Mouse (Mus musculus) yolk sac, embryonic 10.5 days (tissue): ENCODE results near the gene Gadd45b.
A peak's percentile ranks its signal among the peaks of the same experiment; 100 is the strongest.

Experiments used
- DNase-seq: peaks from one replicate; pipeline ENCODE4 v3.0.0-alpha.2; 2017; ENCODE audit warnings: low spot score

The Gadd45b gene

GRCm38 (mm10) chr10:80909375-80910162, 20.3 kb upstream of the Gadd45b start:
- no peak for DNase-seq

- DNase-seq = no peak
Measured at GRCm38 (mm10) chr10:80911354-80911753, 18.5 kb upstream of the Gadd45b start.

DNA sequence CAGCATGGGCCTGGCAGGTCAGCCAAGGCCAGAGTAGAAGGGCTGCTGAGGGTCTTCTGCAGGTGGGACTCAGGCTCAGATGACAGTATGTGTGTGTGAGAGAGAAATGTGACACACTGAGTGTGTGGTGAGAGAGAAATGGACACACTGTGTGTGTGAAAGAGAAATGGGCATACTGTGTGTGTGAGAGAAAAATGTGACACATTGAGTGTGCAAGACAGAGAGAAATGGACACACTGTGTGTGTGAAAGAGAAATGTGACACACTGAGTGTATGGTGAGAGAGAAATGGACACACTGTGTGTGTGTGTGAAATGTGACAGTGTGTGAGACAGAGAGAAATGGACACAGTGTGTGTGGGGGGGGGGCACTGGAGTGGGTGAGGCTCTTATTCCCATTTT, 18.0 kb upstream of the Gadd45b start:
- no peak for DNase-seq

- no peak for DNase-seq
Measured at GRCm38 (mm10) chr10:80913364-80914011, 16.4 kb upstream of the Gadd45b start.

- no peak for DNase-seq
Measured at GRCm38 (mm10) chr10:80914253-80914656, 15.6 kb upstream of the Gadd45b start.

DNA sequence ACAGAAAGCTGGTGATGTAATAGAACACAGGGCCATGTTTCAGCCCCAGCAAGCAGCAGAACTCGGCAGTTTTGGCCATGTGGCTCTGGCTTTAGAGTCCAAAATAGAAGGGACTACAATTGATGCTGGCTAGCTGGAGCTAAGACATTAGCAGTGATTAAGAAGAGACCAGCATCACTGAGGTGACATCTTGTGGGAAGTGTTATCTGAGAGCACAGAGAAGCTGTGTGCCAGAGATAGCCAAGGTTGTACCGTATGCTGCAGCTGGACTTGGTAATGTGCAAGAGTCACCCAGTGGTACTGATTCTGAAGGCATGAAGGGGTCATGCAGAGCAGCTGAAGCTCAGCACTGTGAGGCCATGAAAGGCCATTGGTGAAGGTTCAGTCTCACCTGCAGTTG, 14.6 kb upstream of the Gadd45b start:
- no peak for DNase-seq

GRCm38 (mm10) chr10:80915736-80916135, 14.1 kb upstream of the Gadd45b start:
- DNase-seq = no peak

DNA sequence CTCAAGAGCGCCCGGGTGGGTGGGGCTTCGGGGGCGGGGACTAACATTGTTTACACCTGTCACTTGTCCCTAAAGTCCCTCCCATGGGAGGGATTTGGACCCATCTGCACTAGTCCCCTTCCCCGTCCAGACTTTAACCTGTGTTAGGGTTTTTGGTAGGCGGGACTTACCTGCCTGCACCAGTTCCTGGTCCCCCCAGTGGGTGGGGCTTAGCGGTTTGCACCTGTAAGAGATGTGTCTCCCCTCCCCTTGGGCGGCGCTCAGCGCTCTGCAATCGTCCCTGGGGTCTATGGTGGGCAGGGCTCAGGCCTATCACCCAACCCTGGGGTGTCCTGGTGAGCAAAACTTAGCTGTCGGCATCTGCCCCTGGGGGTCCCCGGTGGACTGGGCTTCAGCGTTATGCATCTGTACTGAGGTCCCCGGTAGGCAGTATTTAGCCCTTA, 12.5 kb upstream of the Gadd45b start:
- DNase-seq = peak; percentile 85

- peak; percentile 59 for DNase-seq
Measured at GRCm38 (mm10) chr10:80917779-80918434, 12.0 kb upstream of the Gadd45b start, which contains the start of gene Lmnb2. Lmnb2 (minus strand) TSS chr10:80918245.

DNA sequence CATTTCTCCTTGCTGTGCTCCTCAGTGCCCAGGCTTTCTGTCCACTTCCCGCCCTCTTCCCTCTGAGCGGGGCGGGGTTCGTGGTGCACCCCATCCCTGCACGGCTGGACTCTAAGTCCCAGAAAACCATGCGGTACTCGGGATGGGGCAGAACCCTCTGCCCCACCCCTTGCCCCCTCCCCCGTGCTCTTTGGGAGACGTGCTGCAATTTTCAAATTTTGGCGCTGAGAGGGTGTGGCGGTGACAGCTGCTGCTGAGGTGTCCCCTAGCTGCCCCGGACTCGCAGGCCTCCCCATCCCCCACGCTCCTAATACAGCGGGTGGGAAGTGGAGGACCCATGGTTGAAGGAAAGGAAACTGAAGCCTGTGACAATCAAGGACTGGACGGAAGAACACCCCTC, 8.0 kb upstream of the Gadd45b start:
- DNase-seq = no peak

- no peak for DNase-seq
Measured at GRCm38 (mm10) chr10:80925472-80925871, 4.4 kb upstream of the Gadd45b start.

GRCm38 (mm10) chr10:80928586-80929298, 1.1 kb upstream of the Gadd45b start:
- peak; percentile 86 for DNase-seq

GRCm38 (mm10) chr10:80930361-80931152, 684 bp downstream of the Gadd45b start:
- no peak for DNase-seq

- no peak for DNase-seq
Measured at GRCm38 (mm10) chr10:80931153-80931671, 1.3 kb downstream of the Gadd45b start.

DNA sequence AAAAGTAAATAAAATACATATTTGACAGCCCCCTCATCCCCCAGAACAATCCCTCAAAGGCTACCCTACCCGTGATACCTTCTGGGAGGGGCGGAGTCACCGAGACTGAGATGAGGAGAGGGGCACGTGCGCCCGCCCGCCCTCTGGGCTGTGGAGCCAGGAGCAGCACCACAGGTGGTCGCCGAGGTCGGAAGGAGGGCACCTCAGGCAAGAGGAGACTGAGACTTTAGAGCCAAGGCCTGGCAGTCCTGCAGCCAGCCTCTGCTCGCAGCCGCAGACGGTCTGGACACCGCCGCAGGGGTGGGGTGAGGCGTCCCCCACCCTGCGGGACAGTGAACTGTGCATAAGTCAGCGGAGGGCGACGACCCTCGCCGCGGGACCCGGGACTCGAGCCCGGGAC, 1.8 kb downstream of the Gadd45b start:
- no peak for DNase-seq

DNA sequence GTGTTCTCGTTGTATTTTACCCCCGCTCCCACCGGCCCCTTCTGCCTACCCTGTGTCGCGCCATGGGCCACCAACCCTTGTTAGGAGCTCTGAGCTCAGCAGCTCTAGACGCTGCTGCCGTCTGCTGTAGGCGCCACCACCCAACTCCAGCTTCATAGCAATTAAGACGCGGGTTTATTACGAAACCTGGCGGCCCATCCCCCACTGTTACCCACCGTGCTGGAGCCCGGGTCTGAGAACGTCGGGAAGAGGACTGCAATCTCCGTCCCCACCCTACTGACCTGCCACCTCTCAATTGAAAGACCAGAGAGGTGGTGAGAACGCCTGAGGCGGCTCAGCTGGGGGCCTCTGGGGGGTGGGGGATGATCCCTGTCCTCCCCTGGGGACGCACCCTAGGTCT, 2.3 kb downstream of the Gadd45b start:
- DNase-seq = peak; percentile 44

- DNase-seq = no peak
Measured at GRCm38 (mm10) chr10:80932700-80933420, 3.0 kb downstream of the Gadd45b start.

GRCm38 (mm10) chr10:80933421-80933979, 3.6 kb downstream of the Gadd45b start:
- DNase-seq = peak; percentile 74

- DNase-seq = no peak
Measured at GRCm38 (mm10) chr10:80934136-80934985, 4.5 kb downstream of the Gadd45b start.
